Mouse (Mus musculus) retina, postnatal 7 days (tissue): ENCODE data around the gene Dlg1.
"Not testable (repeated sequence)": the region's sequence is repeated elsewhere in the genome, so short reads cannot be mapped to it uniquely, and the experiment has no call there.

Experiments
- DNase-seq: peaks from one replicate; pipeline ENCODE4 v3.0.0-alpha.2; 2012; ENCODE audit warnings: low read depth, low spot score

The Dlg1 gene

GRCm38 (mm10) chr16:31730971-31731370 is 67.7 kb downstream of the Dlg1 start:
- not testable (repeated sequence) for DNase-seq

DNA sequence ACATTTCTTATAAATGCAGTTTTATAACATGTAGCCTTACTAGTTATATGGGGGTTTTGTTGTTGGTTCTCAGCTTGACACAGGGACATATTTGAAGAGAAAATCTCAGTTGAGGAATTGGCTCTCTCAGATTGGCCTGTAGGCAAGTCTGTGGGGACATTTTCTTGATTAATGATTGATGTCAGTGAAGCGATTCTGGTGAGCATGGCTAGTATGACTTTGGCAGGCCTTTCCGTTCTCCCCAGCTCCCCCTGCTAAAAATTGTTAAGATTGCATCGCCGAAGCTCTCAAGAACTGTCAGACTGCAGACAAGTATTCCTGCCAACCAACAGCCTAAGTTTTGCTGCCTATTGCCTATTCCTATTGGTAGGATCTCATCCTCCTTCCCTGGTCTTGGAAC is 73.8 kb downstream of the Dlg1 start:
- no peak for DNase-seq

GRCm38 (mm10) chr16:31737761-31738160 is 74.5 kb downstream of the Dlg1 start:
- no peak for DNase-seq

- DNase-seq, result no peak
Observed at GRCm38 (mm10) chr16:31740271-31740670, 77.0 kb downstream of the Dlg1 start.

- DNase-seq, result no peak
Observed at GRCm38 (mm10) chr16:31740704-31741103, 77.5 kb downstream of the Dlg1 start.

GRCm38 (mm10) chr16:31750526-31750925 is 87.3 kb downstream of the Dlg1 start:
- peak; percentile 34 for DNase-seq

- no peak for DNase-seq
Observed at GRCm38 (mm10) chr16:31754172-31755025, 91.2 kb downstream of the Dlg1 start.

GRCm38 (mm10) chr16:31755053-31755452 is 91.8 kb downstream of the Dlg1 start:
- no peak for DNase-seq

DNA sequence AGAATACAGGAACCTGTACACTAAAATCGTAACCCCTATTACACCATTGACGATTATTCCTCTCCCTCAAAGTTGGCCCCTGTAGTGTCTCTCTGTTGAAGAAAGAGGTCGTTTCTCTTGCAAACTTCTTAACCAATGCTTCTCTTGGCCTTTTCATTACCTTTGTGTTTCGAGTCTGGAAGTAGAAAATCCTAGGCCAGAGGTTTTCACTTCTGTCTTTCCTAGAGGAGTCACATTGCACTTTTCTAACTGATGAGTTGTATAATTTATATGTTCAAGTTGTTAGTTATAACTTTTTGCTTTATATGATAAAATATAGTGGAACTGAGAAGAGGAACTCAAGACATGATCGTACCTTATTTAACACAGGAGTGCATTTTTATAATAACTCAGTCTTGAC is 93.2 kb downstream of the Dlg1 start:
- DNase-seq, result no peak

GRCm38 (mm10) chr16:31757606-31758005 is 94.4 kb downstream of the Dlg1 start:
- no peak for DNase-seq

DNA sequence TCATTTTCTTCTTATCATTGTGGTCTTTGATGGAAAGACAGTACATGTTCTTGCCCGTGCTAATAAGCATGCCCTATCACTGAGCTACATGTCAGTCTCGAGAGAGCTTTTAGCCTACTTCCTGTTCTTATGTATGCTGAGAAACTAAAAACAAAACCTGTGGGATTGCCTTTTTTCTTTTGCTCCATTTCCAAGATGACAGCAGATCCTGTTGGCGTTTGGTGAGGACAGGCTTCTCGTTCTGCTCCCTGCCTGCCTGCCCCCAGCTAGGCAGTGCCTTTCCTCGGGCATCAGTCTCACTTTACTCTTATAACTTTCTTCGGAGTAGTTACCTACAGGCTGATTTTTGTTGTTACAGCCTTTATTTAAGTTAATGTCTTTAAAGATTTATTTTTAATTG is 96.2 kb downstream of the Dlg1 start:
- no peak for DNase-seq

- DNase-seq, result no peak
Observed at GRCm38 (mm10) chr16:31766298-31766697, 103.1 kb downstream of the Dlg1 start.

DNA sequence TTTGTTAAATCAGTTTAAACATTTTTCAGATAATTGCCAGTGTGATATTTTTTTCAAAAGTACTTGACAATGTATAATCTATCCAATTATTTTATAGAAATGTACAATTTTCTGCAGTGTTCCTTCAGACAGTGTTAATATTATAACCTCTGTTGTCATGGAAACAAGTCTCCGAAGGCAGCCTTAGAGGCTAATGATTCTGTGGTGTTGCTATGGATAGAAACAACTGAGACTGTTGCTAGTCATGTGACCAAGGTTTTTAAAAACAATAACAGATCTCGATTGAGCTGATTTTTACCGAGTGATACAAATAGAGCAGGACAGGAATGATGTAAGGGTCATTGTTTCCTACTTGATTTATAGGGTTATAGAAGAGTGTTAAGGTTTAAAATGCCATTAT is 103.5 kb downstream of the Dlg1 start:
- no peak for DNase-seq

DNA sequence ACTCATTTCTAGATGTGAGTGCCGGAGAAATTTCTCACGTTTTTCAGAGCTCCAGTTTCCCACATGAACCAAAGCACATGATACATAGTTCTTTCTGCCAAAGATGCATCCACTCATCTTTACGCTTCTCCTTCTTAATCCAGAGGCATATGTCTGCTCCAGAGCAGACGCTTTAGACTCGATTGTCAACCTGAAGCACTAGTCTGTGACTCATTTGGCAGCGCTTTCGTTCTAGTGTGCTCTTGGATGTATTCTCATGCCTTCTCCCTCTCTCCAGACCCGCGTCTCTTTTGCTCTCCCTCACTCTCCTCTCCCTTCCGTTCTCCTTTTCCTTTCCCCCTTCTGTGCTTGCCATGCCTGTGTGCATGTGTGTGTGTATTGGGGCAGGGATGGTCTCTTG is 112.7 kb downstream of the Dlg1 start:
- no peak for DNase-seq

DNA sequence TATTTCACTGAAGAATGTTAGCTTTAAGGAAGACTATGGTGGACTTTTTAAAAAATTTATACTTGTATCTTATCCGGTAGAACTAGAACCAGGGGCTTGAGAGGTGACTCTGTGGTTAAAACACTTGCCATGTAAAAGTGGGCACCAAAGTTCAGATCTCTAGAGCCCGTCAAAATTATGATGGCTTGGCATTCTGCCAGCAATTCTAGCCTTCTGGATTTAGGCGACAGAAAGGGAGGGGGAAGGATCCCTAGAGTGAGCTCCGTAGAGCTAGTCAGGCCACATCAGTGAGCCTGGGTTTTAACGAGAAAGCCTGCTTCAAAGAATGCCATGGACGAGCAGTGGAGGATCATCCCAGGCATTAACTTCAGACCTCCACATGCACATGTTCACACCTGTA is 117.8 kb downstream of the Dlg1 start:
- DNase-seq, result no peak

DNA sequence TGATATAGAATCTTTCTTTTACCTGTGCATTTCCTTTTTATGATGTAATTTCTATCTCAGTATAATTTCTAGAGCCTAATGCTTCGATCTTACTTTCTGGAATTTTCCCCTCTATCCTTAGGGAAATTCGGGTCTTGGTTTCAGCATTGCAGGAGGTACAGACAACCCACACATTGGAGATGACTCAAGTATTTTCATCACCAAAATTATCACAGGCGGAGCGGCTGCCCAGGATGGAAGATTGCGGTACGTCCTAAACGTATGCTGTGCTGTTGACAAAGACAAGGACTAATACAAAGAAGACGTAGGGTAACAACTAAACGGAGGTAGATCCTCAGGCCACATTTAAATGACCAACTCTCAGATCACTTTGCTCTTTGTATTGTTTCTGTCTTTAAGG is 126.8 kb downstream of the Dlg1 start:
- no peak for DNase-seq

DNA sequence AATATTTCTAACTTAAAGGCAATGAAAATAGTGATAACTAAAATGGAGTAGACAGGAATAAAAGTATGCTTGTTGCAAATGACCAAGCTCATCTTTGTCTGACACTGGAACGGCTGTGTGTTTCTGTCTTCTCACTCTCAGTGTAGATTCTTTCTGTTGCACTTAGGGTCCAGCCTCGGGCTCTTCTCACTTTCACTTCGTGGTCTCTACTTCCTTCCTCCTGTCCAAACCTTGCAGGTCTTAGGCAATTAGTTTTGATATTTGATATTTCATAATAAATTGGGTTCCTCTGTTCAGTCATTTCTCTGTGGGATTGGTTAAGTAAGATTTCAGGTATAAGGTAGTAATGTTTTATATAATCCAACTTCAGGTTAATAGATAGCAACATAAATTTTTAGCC is 140.4 kb downstream of the Dlg1 start:
- no peak for DNase-seq

DNA sequence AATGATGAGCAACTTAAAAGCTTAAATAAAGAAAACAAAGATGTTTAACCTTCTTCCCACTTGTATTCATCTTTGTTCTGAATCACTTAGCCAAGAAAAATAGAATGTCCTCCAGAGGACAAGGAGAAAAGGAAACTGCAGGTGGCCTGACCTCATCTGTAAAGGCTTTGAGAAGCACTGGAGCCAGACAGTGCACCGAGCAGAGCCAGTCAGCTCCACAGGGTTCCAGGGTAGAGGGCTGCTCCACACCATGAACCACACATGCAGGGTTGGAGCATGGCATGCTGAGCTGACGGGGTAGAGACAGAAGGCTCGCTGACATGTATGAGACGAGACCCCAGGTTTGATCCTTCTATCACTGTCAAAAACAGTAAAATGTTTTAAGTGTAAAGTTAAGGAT is 162.8 kb downstream of the Dlg1 start:
- no peak for DNase-seq

DNA sequence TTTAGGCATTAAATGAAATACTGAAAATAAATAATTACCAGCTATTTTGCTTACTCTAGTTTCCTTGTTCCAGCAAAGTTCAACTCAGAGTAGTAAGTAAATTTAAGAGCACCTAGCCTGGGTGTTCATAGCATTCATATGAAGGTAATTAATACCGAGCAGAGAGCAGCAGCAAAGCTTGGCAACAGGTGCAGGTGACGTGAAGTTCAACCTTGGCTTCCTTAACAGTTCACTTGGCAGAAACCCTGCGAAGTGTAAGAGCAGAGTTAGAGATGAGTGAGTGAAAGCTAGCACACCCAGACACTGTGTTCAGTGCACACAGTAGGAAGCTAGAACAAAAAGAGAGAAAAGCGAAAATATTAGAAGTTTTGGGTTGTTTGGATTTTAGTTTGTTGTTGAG is 167.5 kb downstream of the Dlg1 start:
- no peak for DNase-seq

DNA sequence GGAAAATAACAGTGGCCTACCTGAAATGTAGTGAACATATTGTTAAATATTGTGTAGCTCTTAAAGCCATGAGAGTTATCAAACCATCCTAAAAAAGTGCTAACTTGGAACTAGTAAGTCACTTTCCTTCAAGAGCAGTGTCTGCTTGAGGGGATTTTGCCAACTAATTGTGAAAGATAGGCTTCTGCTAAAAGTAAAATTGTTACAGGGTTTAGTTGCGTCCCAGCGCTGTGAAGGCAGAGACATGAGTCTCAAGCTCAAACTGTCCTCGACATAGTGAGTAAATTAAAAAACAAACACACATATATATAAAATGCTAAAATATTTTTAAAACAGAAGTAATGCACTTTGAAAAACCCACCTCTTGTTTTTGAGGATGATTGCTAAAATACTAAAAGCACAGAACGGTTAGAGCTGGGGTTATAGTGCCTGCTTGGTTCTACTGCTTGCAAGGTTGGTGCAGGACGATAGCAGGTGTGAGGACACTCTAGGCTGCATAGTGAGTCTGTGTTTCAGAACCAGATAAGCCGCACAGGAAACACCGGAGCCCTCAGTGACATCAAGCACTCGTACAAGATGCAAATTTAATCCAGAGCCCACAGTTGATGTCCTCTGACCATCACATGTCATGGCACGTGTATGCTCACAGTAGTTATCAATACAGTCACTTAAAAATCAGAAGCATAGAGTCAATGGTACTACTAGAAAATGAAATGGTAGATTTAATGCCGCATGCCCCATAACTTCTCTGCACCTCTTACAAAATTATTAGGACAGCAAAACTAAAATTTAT is 169.6 kb downstream of the Dlg1 start:
- DNase-seq, result no peak

GRCm38 (mm10) chr16:31834011-31834584 is 170.9 kb downstream of the Dlg1 start:
- no peak for DNase-seq

GRCm38 (mm10) chr16:31834662-31835318 is 171.5 kb downstream of the Dlg1 start:
- DNase-seq, result no peak
